Mouse (Mus musculus) MEL (cell line): ENCODE measurements at regions not wholly inside any gene's neighbourhood (a gene's known extent, or its start where the extent isn't known, plus 50 kb on each side); places are given as distances from the start of the nearest gene placed in this dataset.

Source experiments
- DNase-seq: peaks from one replicate; pipeline ENCODE4 v3.0.0; 2011; ENCODE audit warnings: low read depth, low spot score
- H3K27ac ChIP-seq: 2 replicates; pipeline ENCODE4 v1.5.1; 2012; ENCODE audit warnings: low read depth, mild to moderate bottlenecking, control low read depth, low read length, moderate library complexity; ENCODE audit not compliant: control insufficient read depth
- H3K27me3 ChIP-seq, 2 experiments: fragments of 150-350 bp in 1 of 2; sonication (generic) in 1 of 2; 2 replicates each; pipeline ENCODE4 v1.6.1; 2012; ENCODE audit warnings: low read length in 2 of 2, mild to moderate bottlenecking in 2 of 2, improper control_type of control experiment in 1 of 2, moderate library complexity in 1 of 2; ENCODE audit not compliant: insufficient read depth in 2 of 2, control insufficient read depth in 1 of 2
- H3K36me3 ChIP-seq, 2 experiments: 2 replicates each; pipeline ENCODE4 v1.6.1; 2012 to 2014; ENCODE audit warnings: low read length in 2 of 2, improper control_type of control experiment in 1 of 2, inconsistent platforms in 1 of 2, mild to moderate bottlenecking in 1 of 2; ENCODE audit not compliant: insufficient read depth in 2 of 2, control insufficient read depth in 1 of 2
- H3K4me1 ChIP-seq, 2 experiments: fragments of 150-350 bp in 1 of 2; sonication (generic) in 1 of 2; 2 replicates each; pipeline ENCODE4 v1.6.1; 2012; ENCODE audit warnings: low read length in 2 of 2, improper control_type of control experiment in 1 of 2, mild to moderate bottlenecking in 1 of 2; ENCODE audit not compliant: insufficient read depth in 2 of 2, control insufficient read depth in 1 of 2
- H3K4me3 ChIP-seq, 2 experiments: fragments of 150-350 bp in 1 of 2; sonication (generic) in 1 of 2; 2 replicates each; pipeline ENCODE4 v1.5.1; 2012; ENCODE audit warnings: low read depth in 2 of 2, low read length in 2 of 2, mild to moderate bottlenecking in 2 of 2, moderate library complexity in 2 of 2, control low read depth in 1 of 2, improper control_type of control experiment in 1 of 2; ENCODE audit not compliant: control insufficient read depth in 1 of 2, insufficient read depth in 1 of 2
- H3K79me2 ChIP-seq: 2 replicates; pipeline ENCODE4 v1.6.1; 2012; ENCODE audit warnings: mild to moderate bottlenecking, low read length, moderate library complexity; ENCODE audit not compliant: control insufficient read depth, poor library complexity, insufficient read depth
- H3K9ac ChIP-seq: 2 replicates; pipeline ENCODE4 v1.6.1; 2012; ENCODE audit warnings: low read depth, mild to moderate bottlenecking, control low read depth, low read length, moderate library complexity; ENCODE audit not compliant: control insufficient read depth, poor library complexity, severe bottlenecking
- H3K9me3 ChIP-seq: fragments of 150-350 bp; sonication (generic); replicated peaks from 2 replicates; pipeline ENCODE4 v1.6.1; 2012; ENCODE audit warnings: mild to moderate bottlenecking, low read length, improper control_type of control experiment, moderate library complexity; ENCODE audit not compliant: insufficient read depth
- BHLHE40 ChIP-seq: IDR thresholded peaks from 2 replicates; pipeline ENCODE4 v1.6.1; 2012; ENCODE audit warnings: low read depth, mild to moderate bottlenecking, inconsistent platforms, low read length, improper control_type of control experiment, borderline replicate concordance
- CHD1 ChIP-seq: IDR thresholded peaks from 2 replicates; pipeline ENCODE4 v1.6.1; 2012; ENCODE audit warnings: low read depth, mild to moderate bottlenecking, inconsistent platforms, low read length, improper control_type of control experiment
- GABPA ChIP-seq: IDR thresholded peaks from 2 replicates; pipeline ENCODE4 v1.6.1; 2012; ENCODE audit warnings: low read depth, mild to moderate bottlenecking, inconsistent platforms, low read length, improper control_type of control experiment, moderate library complexity
- HCFC1 ChIP-seq: IDR thresholded peaks from 2 replicates; pipeline ENCODE4 v1.6.1; 2012; ENCODE audit warnings: low read depth, mild to moderate bottlenecking, inconsistent platforms, low read length, improper control_type of control experiment, moderate library complexity
- MAX ChIP-seq: IDR thresholded peaks from 2 replicates; pipeline ENCODE4 v1.6.1; 2011; ENCODE audit warnings: low read length, improper control_type of control experiment
- NELFE ChIP-seq: IDR thresholded peaks from 2 replicates; pipeline ENCODE4 v1.6.1; 2011; ENCODE audit warnings: low read depth, low read length, improper control_type of control experiment
- NRF1 ChIP-seq: IDR thresholded peaks from 2 replicates; pipeline ENCODE4 v1.6.1; 2014; ENCODE audit warnings: low read depth, mild to moderate bottlenecking, inconsistent platforms, low read length, improper control_type of control experiment, moderate library complexity; ENCODE audit not compliant: poor library complexity, insufficient read depth, severe bottlenecking
- POLR2A ChIP-seq, 2 experiments: IDR thresholded peaks; 2 replicates each; pipeline ENCODE4 v1.6.1; 2011 to 2012; ENCODE audit warnings: low read length in 2 of 2, mild to moderate bottlenecking in 2 of 2, control low read depth in 1 of 2, improper control_type of control experiment in 1 of 2, low read depth in 1 of 2, moderate library complexity in 1 of 2; ENCODE audit not compliant: control insufficient read depth in 1 of 2, insufficient read depth in 1 of 2, poor library complexity in 1 of 2
- POLR2AphosphoS5 ChIP-seq: IDR thresholded peaks from 2 replicates; pipeline ENCODE4 v1.6.1; 2012; ENCODE audit warnings: low read depth, borderline replicate concordance, mild to moderate bottlenecking, inconsistent platforms, low read length, moderate library complexity, mixed read lengths
- RAD21 ChIP-seq: IDR thresholded peaks from 2 replicates; pipeline ENCODE4 v1.6.1; 2011; ENCODE audit warnings: mild to moderate bottlenecking, low read depth, low read length, improper control_type of control experiment
- RCOR1 ChIP-seq: IDR thresholded peaks from 2 replicates; pipeline ENCODE4 v1.6.1; 2012; ENCODE audit warnings: low read depth, mild to moderate bottlenecking, inconsistent platforms, low read length, improper control_type of control experiment
- SIN3A ChIP-seq: IDR thresholded peaks from 2 replicates; pipeline ENCODE4 v1.6.1; 2012; ENCODE audit warnings: low read length, improper control_type of control experiment, inconsistent platforms
- SMC3 ChIP-seq: IDR thresholded peaks from 2 replicates; pipeline ENCODE4 v1.6.1; 2011; ENCODE audit warnings: low read depth, low read length, improper control_type of control experiment
- TAL1 ChIP-seq: IDR thresholded peaks from 2 replicates; pipeline ENCODE4 v1.6.1; 2012; ENCODE audit warnings: mild to moderate bottlenecking, inconsistent platforms, low read length, moderate library complexity, mixed read lengths
- TBP ChIP-seq: IDR thresholded peaks from 2 replicates; pipeline ENCODE4 v1.8.0; 2011; ENCODE audit warnings: low read depth, low read length, improper control_type of control experiment
- USF1 ChIP-seq: IDR thresholded peaks from 2 replicates; pipeline ENCODE4 v1.6.1; 2014; ENCODE audit warnings: low read depth, mild to moderate bottlenecking, inconsistent platforms, low read length, improper control_type of control experiment, moderate library complexity
- ZC3H11A ChIP-seq: IDR thresholded peaks from 2 replicates; pipeline ENCODE4 v1.6.1; 2012; ENCODE audit warnings: low read depth, mild to moderate bottlenecking, inconsistent platforms, low read length, improper control_type of control experiment
- ZKSCAN1 ChIP-seq: IDR thresholded peaks from 2 replicates; pipeline ENCODE4 v1.6.1; 2012; ENCODE audit warnings: low read depth, mild to moderate bottlenecking, inconsistent platforms, low read length, improper control_type of control experiment, moderate library complexity
- ZMIZ1 ChIP-seq: IDR thresholded peaks from 2 replicates; pipeline ENCODE4 v1.6.1; 2012; ENCODE audit warnings: low read depth, mild to moderate bottlenecking, inconsistent platforms, low read length, improper control_type of control experiment, moderate library complexity

- Histone ChIP-seq H3K36me3 (no peaks in the 10 kb centered on the region), H3K27ac (no peak overlapping the region), H3K9me3 (no peaks in the 10 kb centered on the region), H3K79me2 (no peaks in the 10 kb centered on the region), H3K4me1 (no peaks in the 10 kb centered on the region)
- DNase-seq, result no peak
- TF ChIP-seq HCFC1 (no peak), NRF1 (no peak), POLR2A (IDR thresholded peaks at IDR 0.05; ENCODE audit: control insufficient read depth in 1 of 2, insufficient read depth in 1 of 2, low read depth in 1 of 2, low read length in 2 of 2, poor library complexity in 1 of 2) (no peak), POLR2AphosphoS5 (no peak), TBP (no peak), TAL1 (no peak), RAD21 (no peak), BHLHE40 (no peak), RCOR1 (no peak), NELFE (no peak), SIN3A (no peak), ZMIZ1 (no peak), SMC3 (no peak), MAX (no peak), USF1 (no peak), CHD1 (no peak)
- TF ChIP-seq, all 39 proteins: peak for 0
- H3K4me3 ChIP-seq, result no peak overlapping the region
- H3K27me3 ChIP-seq, result no peaks in the 10 kb centered on the region
- no peak overlapping the region for H3K9ac ChIP-seq
Measured at GRCm38 (mm10) chr5:85918288-85918687, 147.1 kb downstream of the Cenpc1 start.

- H3K79me2 ChIP-seq, result no peaks in the 10 kb centered on the region
- H3K27ac ChIP-seq, result no peak overlapping the region
- no peak for TF ChIP-seq TBP
- TF ChIP-seq ZC3H11A, result no peak
- TF ChIP-seq NRF1, result no peak
- TF ChIP-seq GABPA, result no peak
- no peak for TF ChIP-seq ZKSCAN1
Measured at GRCm38 (mm10) chr5:85915000-85915399, 150.4 kb downstream of the Cenpc1 start.

More at GRCm38 (mm10) chr5:85915000-85915399, 150.4 kb downstream of the Cenpc1 start:
- Histone ChIP-seq H3K4me1 (no peaks in the 10 kb centered on the region), H3K27me3 (no peaks in the 10 kb centered on the region), H3K9ac (no peak overlapping the region), H3K4me3 (no peak overlapping the region), H3K9me3 (no peaks in the 10 kb centered on the region), H3K36me3 (no peaks in the 10 kb centered on the region)
- no peak for DNase-seq
